Mouse (Mus musculus) cerebellum, adult 9-11 months (tissue): Measurements from ENCODE around the gene Itprid2.
A peak's percentile ranks its signal among the peaks of the same experiment; 100 is the strongest.
"Not testable (repeated sequence)": the region's sequence is repeated elsewhere in the genome, so short reads cannot be mapped to it uniquely, and the experiment has no call there.

Experiments
- DNase-seq: peaks from one replicate; pipeline ENCODE4 v3.0.0; 2022

Itprid2 gene

DNA sequence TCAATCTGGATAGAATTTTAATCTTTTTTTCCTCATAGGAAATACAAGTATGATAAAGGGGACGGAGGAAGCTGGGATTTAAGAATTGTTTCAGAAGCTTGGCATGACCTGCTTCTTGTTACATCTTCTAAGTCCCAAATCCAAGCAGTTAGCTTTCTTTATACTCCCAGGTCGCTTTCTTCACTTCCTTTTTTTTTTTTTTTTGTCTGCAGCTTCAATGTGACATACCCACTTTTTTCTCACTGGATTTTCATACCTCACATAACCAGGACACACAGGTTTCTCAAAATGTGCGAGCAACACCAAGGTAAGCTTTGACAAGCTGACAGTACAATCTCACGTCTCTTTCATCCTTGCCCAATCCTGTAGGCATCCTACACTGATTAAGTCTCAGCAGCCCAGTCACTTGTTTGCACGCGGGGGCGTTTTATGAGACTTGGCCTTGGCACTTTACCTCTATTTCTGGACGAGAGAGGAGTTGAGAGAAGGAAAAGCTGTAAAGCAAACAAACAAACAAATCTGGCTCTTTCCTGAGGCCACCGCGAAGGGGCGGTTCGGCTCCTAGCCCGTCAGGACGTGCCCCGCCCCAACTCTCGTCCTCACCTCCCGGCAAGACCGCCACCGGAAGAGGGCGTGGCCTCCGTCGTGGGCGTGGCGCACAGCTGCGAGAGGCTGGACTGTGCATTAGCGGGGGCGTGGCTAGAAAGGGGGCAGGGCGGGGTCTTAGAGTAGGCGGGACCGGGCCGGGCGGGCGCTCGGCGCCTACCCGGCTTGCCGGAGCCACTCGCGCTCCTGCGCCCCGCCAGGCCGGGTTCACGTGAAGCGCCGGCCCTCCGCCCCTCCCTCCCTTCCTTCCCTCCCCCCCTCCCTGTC lies at the start of gene Itprid2:
TSS of gene Itprid2 (plus strand) at position 825 of the 873 bp plus-strand sequence.
- peak; percentile 97 for DNase-seq

DNA sequence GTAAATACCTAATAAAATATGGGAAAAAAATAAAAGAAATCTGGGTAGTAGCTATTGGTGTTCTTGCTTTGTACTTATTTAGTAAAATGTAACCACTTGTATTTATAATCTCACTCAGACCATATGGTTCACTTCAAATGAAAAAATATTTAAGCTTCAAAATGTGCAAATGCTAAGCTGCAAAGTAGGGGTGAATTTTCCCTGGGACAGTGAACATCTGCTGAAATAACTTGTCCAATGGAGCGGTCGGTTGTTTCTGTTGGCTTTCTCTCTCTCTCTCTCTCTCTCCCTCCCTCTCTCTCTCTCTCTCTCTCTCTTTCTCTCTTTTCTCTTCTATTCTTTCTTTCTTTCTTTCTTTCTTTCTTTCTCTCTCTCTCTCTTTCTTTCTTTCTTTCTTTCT lies 39.0 kb upstream of the Itprid2 start:
- no peak for DNase-seq

GRCm38 (mm10) chr2:79597090-79597489 lies 38.1 kb upstream of the Itprid2 start:
- no peak for DNase-seq

DNA sequence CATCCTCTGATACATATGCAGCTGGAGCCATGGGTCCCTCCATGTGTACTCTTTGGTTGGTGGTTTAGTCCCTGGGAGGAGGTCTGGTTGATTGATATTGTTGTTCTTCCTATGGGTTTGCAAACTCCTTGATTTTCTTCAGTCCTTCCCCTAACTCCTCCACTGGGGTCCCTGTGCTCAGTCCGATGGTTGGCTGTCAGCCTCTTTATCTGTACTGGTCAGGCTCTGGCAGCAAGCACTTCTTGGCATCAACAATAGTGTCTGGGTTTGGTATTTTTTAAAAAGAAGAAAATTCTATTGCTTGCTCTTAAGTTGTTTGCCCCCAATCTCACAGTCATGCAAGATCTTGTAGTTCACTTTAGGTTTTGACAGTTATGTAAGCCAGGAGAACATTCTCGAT lies 34.0 kb upstream of the Itprid2 start:
- DNase-seq: not testable (repeated sequence)

DNA sequence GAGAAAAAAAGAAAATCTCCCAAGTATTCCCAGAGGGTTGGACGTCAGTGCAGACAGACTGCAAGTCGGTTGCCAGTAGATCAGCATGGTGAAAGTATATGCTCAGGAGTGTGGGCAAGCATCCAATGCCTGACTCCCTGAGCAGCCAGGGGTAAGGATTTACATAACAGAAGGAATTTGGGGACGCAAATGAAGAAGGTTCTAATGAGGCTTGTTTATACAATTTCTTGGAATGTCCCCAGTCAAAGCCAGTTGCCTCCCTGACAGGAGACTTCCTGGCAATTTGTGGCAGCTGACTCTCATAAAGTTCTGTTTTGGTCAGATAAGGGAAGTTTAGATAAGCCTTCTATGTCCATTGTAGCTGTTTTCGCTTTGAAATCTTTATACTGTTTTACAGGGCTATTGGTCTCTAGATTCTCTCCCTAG lies 33.4 kb upstream of the Itprid2 start:
- DNase-seq: peak; percentile 22

DNA sequence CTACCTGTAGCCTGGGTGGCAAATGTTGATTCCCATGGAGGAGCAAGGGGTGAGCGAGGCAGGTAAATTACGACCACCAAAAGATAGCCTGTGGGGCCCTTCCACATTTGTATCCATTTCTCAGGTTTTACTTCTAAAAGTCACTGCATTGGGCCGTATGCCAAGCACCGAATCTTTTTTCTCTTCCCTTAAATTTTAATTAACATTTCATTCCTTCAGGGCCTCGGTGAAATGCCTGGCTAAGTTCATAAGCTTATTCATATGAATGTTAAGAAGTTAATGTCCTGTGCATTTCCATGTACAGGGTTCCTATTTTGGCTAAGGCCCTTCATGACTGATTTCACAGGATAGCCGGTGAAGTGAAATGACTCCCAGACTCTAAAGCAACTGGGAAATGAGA lies 32.8 kb upstream of the Itprid2 start:
- DNase-seq: no peak

DNA sequence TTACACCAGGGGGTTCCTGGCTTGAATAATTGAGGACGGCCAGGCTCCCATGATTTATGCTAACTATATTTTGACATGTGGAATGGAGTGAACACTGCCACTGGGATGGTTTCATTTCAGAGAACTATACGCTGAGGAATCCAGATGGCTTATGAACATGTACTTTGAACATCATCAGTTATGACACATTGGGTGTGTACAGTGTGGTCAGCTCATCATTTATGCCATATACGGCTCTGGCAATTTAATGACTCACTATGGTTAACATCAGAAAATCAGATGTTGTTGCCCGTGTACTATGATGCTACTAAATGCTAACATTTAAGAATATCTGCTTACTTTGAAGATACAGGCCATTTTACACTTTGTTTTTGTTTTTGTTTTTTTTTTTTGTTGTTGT lies 31.8 kb upstream of the Itprid2 start:
- DNase-seq: no peak

GRCm38 (mm10) chr2:79606033-79606432 lies 29.1 kb upstream of the Itprid2 start:
- no peak for DNase-seq

DNA sequence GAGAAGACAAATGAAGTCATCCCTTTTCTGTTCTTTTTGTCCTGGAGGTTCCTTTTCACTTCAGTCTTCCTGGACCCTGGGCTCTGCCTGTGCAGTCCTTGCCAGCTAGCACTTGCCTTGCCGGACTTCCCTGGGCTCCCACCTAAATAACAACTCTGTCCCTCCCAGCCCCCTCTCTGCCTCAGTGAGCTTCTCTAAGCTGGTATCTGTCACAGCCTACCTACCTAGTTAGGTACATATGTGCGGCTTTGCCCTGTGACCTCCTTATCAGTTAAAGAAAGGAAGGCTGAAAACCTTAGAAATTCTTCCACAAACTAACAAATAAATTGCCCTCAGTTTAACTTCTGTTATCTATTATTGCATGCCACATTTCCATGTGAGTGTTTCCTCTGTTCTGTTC lies 28.0 kb upstream of the Itprid2 start:
- no peak for DNase-seq

DNA sequence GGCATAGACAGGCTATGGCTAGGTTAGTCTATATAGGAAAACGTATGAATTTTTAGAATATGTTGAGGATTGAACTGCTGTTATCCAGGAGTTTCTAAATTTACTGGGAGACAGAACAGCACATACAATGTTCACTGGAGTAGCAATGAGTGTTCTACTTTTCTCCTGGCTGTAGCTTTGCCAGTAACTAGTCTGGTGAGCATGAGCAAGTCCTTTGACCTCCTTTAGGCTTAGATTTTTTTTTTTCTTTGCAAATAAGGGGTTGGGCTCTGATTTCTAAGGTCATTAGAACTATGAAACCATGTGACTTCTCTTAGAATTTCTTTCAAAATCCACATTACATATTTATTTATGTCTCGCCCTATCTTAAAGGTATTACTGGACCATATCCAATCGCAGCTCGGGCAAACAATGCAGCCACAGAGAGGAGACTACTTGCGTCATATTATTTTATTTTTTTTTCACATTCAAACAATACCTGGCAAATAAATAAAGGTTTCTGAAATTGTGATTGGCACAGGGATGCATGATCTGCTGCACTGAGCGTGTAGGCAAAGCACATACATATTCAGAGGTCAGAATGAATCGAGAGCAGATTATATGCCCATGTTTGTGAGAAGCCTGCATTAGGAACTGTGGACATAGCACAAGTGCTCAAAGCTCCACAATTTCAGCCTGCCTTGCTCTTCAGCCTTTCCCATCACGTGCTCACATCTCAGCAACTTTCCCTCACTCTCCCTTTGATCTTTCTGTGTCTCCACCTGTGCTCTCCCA lies 26.7 kb upstream of the Itprid2 start:
- no peak for DNase-seq

DNA sequence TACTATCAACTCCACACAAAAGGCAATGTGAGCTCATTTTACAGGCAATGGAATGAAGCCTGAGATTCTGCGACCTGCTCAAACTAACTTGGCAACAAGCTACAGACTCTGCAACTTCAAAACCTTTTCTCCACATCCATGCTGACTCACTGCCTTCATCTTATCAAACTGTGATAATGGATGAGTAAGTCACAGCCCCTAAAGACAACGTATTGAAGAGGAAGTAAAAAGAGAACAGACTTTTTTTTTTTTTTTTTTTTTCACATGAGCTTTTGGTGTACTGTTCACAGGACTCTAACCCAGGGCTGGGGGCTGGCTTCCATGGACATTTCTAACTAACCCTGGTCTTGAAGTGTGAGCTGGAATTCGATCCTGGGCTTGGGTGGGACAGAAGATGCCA lies 24.3 kb upstream of the Itprid2 start:
- DNase-seq: no peak

- DNase-seq: no peak
Observed at GRCm38 (mm10) chr2:79618145-79618544, 17.0 kb upstream of the Itprid2 start.

DNA sequence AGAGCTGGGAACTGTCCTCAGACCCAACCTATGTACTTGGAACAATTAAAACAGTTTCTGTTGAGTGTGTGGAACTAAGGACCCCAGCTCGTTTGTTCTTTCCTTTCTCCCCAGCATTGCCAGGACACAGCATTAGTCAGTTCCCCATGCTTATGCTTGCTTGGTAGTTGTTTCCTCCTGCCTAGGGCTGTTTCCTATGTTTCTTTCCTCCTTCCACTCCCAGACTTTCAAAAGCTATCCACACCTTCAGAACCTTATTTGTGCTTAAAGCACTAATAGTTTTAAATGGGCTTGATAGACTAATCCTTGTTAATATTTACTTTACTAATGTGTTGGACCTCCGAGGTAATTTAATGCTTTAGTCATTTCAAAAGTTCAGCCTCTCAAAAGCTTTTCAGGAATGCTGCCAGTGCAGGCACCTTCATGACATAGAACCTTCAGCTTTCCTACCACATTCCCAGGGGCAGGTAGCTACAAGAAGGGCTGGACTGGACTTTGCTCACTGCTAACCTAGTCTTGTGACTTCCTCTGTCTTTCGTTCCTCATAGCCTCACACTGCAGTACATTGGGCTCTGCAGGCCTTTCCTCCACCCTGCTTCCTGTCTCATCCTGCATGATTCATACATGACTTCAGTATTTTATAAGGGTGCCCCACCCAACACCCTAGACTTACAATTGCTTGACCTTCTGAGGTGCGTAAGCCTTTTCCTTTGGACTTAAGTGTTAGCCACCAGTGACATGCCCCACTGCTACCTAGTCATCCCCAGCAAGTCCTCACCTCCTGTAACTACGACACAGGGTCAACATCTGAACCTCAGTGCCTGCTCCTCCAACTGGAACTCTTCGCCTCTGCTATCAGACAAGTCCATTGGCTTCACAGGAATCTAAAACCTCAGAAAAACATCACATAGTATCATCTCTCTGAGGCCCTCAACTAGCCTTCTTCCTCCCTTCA lies 16.3 kb upstream of the Itprid2 start:
- DNase-seq: no peak

DNA sequence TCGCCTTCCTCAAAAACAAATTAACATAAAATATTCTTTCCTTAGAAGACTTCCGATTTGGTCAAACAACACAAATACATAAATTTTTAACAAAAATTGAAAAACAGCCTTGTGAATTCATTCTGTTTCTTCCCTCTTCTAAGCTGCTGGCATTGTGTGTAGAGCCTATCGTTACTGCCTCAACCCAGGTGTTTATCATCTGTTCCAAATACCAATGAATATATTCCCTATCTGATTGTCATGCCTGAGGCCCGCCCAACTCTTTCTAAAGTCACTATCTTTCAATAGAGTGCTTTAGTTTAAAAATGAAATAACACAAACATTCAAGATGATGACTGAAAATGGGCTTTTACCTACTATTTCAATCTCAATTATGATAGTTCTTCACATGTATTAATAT lies 11.9 kb upstream of the Itprid2 start:
- DNase-seq: no peak

- DNase-seq: no peak
Observed at GRCm38 (mm10) chr2:79627624-79628023, 7.5 kb upstream of the Itprid2 start.

DNA sequence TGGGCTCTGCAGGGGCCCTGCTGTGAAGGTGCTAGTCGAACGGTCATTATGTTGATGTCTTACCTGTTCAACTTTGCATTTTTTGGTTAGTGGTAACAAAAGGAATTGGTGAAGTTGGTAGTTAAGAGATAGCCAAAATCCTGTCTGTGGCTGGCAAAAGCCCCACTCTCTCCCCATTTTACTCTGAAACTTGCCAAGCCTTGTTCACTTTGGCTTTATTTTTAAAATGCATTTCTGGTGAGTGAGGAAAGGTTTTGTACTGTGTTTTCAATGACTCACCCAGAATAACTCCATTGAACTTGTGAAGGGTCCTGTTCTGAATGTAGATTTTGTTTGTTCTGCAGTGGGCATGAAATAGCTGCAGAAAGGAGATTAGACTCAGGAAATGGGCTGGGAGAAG lies 4.9 kb upstream of the Itprid2 start:
- no peak for DNase-seq

GRCm38 (mm10) chr2:79635426-79636291 lies 507 bp downstream of the Itprid2 start:
- peak; percentile 88 for DNase-seq

GRCm38 (mm10) chr2:79638924-79639323 lies 3.8 kb downstream of the Itprid2 start:
- no peak for DNase-seq

DNA sequence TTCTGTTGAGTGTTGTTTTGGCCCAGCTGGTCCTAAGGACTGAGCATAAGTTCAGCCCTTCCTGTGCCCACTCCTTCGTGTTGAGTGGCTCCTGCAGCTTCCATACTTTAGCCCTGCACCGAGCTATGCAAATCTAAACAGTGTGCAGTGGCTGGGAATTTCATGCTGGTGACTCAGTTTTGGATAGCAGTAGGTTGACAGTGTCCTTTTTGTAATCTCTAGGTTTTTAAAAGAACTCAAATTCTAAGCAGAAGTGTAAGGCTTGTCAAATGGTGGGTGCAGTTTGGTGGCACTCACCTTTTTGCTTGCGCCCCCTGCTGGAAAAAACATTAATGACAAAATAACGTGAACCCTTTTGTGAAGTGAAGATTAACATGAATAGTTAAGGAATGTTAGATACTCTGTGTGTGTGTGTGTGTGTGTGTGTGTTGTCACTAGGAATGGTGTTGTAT lies 11.1 kb downstream of the Itprid2 start:
- peak; percentile 50 for DNase-seq

- no peak for DNase-seq
Observed at GRCm38 (mm10) chr2:79647094-79647493, 11.9 kb downstream of the Itprid2 start.

GRCm38 (mm10) chr2:79647728-79648127 lies 12.6 kb downstream of the Itprid2 start:
- DNase-seq: no peak

- DNase-seq: no peak
Observed at GRCm38 (mm10) chr2:79651185-79651584, 16.0 kb downstream of the Itprid2 start.
